Mouse (Mus musculus) neural tube, embryonic 11.5 days (tissue): ENCODE data around the gene Lrrfip1. TPM values are rescaled to one million over a fixed set of nuclear protein-coding genes. Genes with fewer than 3 reads are reported as not detected.
A peak's percentile ranks its signal among the peaks of the same experiment; 100 is the strongest.

ENCODE experiments used
- ATAC-seq: fragments of 200-750 bp; cut with Nextera tagmentation; 2 replicates; pipeline ENCODE4 v1.8.0; 2017; ENCODE audit warnings: moderate number of reproducible peaks, mild to moderate bottlenecking, moderate TSS enrichment, moderate library complexity; ENCODE audit not compliant: insufficient read depth, low FRiP score, low TSS enrichment
- DNase-seq: peaks from one replicate; pipeline ENCODE4 v3.0.0-alpha.2; 2015; ENCODE audit warnings: low spot score
- H3K27ac ChIP-seq: fragments of 300-500 bp; sonication (generic); 2 replicates; pipeline ENCODE4 v1.5.1; 2014; ENCODE audit warnings: low read depth, mild to moderate bottlenecking, low read length
- H3K27me3 ChIP-seq: fragments of 300-500 bp; sonication (generic); 2 replicates; pipeline ENCODE4 v1.6.1; 2014; ENCODE audit warnings: mild to moderate bottlenecking, low read length, mixed read lengths; ENCODE audit not compliant: control insufficient read depth, insufficient read depth
- H3K36me3 ChIP-seq: fragments of 300-500 bp; sonication (generic); 2 replicates; pipeline ENCODE4 v1.6.1; 2014; ENCODE audit warnings: mild to moderate bottlenecking, low read length, moderate library complexity, mixed read lengths; ENCODE audit not compliant: control insufficient read depth, insufficient read depth
- H3K4me1 ChIP-seq: fragments of 300-500 bp; sonication (generic); 2 replicates; pipeline ENCODE4 v1.6.1; 2014; ENCODE audit warnings: low read length, mixed read lengths; ENCODE audit not compliant: control insufficient read depth, insufficient read depth
- H3K4me2 ChIP-seq: fragments of 300-500 bp; sonication (generic); 2 replicates; pipeline ENCODE4 v1.6.1; 2014; ENCODE audit warnings: low read depth, mild to moderate bottlenecking, moderate library complexity
- H3K4me3 ChIP-seq: fragments of 300-500 bp; sonication (generic); 2 replicates; pipeline ENCODE4 v1.5.1; 2014; ENCODE audit warnings: low read depth, low read length
- H3K9ac ChIP-seq: fragments of 300-500 bp; sonication (generic); 2 replicates; pipeline ENCODE4 v1.6.1; 2014; ENCODE audit warnings: mild to moderate bottlenecking, low read length
- H3K9me3 ChIP-seq: fragments of 300-500 bp; sonication (generic); 2 replicates; pipeline ENCODE4 v1.6.1; 2016; ENCODE audit warnings: low read length; ENCODE audit not compliant: control insufficient read depth
- WGBS: fragments of 180-500 bp; shearing (Covaris S2); extraction: QIAGEN DNeasy Blood & Tissue Kit; methylation state at CpG from one replicate; pipeline ENCODE4 v1.1.7; 2014; 5-methylcytosine and 5-hydroxymethylcytosine counted together
- polyA plus RNA-seq: library from polyadenylated mRNA; unstranded; fragments of >200 nt; fragmentation: Nextera tagmentation; extraction: Ambion mirVana; gene quantifications from 2 replicates; pipeline ENCODE4 v1.2.1, GENCODE M21; 2014

The Lrrfip1 gene
- polyA plus RNA-seq, 1 experiment from 2014 or later = 26.9 TPM

DNA sequence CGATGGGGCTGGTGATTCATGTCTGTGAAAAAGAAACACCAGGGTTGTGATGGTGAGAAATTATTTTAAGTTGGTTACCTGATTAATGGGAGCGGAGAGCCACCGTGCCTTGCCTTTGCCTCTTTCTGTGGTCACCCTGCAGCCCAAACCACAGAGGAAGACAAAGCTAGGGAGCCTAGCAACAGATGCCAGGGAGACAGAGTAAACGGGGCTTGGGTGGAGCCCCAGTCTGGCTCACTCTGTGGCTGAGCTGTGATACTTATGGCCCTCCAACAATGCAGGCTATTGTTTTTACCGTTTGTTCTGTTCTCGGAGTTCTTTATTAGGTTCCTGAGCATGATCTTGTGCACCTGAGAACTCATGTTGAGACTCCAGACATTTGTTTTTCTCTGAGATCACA is 50.8 kb downstream of the Lrrfip1 start:
- H3K4me2 ChIP-seq = no peak overlapping the region
- peaks cover 4% of the 10 kb centered on the region; the same call in 1 of the 2 replicates for H3K27me3 ChIP-seq
- H3K36me3 ChIP-seq = no peaks in the 10 kb centered on the region
- no peak overlapping the region for H3K4me3 ChIP-seq
- ATAC-seq (no peak), DNase-seq (no peak)
- no peak overlapping the region for H3K9ac ChIP-seq
- H3K27ac ChIP-seq = no peak overlapping the region
- peaks cover 8% of the 10 kb centered on the region for H3K4me1 ChIP-seq
- 60% methylated on average over 6 of the region's 6 CpGs for WGBS
- H3K9me3 ChIP-seq = no peaks in the 10 kb centered on the region

DNA sequence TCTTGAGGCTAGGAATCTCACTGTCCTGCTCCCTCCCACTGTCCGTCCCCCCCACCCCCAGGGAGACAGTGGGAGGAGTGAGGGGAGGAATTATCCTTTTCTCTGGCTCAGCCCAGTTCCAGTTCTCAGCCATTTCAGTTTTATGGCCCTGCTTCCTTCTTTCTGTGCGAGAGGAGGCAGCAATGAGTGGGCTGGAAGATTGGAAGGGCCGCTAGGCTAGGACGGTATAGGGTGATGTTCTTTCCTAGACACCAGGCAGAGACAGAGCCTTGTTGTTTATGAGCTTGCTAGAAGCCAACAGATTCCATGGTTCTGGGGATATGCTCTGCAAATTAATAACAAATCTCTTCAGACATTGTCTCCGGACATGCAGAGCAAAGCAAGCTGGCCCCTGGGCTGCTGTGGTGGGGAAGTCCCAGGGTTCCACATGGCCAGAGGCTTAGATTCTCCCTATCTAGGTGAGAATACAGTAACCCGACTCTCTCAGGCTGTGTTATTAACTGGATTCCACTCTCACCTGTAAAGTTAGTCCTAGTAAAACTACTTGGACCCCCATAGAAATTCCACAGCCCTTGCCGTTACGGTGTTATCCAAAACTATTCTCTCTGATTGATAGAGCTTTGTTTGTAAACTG is 53.0 kb downstream of the Lrrfip1 start:
- peaks cover 8% of the 10 kb centered on the region for H3K4me1 ChIP-seq
- H3K4me3 ChIP-seq = no peak overlapping the region
- DNase-seq (no peak), ATAC-seq (no peak)
- no peak overlapping the region for H3K27ac ChIP-seq
- H3K9ac ChIP-seq = no peak overlapping the region
- H3K4me2 ChIP-seq = no peak overlapping the region
- H3K9me3 ChIP-seq = no peaks in the 10 kb centered on the region
- H3K36me3 ChIP-seq = no peaks in the 10 kb centered on the region
- peaks cover 4% of the 10 kb centered on the region; the same call in 1 of the 2 replicates for H3K27me3 ChIP-seq
- 62% methylated on average over 8 of the region's 8 CpGs for WGBS

DNA sequence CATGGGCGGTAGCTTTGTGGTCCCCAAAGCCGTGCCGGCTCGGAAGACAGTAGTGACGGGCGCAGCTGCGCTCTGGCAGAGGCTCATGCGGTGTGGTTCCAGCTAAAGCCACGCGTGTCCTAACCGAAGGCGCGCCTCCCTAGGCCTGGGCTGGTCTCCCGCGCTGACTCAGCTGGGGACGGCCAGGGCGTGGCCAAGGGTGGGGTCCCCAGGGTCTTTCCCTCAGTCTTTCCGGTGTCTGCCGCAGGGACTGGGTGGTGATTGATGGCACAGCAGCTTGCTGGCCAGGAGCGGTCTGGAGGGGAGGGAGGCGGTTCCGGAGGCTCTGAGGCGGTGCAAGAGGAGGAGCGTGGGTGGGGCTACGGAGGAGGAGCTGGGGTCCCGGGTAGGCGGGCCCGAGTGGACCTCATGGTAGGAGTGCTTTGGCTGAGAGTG is 54.2 kb downstream of the Lrrfip1 start:
- ATAC-seq (peak; percentile 94), DNase-seq (peak; percentile 89)
- Histone ChIP-seq H3K4me2 (peak overlapping the region; percentile 81), H3K9ac (peak overlapping the region; percentile 55), H3K27me3 (peaks cover 4% of the 10 kb centered on the region; the same call in 1 of the 2 replicates), H3K4me3 (peak overlapping the region; percentile 43), H3K4me1 (peaks cover 8% of the 10 kb centered on the region), H3K9me3 (no peaks in the 10 kb centered on the region), H3K27ac (no peak overlapping the region), H3K36me3 (no peaks in the 10 kb centered on the region)
- under 1% methylated on average over 28 of the region's 28 CpGs for WGBS

DNA sequence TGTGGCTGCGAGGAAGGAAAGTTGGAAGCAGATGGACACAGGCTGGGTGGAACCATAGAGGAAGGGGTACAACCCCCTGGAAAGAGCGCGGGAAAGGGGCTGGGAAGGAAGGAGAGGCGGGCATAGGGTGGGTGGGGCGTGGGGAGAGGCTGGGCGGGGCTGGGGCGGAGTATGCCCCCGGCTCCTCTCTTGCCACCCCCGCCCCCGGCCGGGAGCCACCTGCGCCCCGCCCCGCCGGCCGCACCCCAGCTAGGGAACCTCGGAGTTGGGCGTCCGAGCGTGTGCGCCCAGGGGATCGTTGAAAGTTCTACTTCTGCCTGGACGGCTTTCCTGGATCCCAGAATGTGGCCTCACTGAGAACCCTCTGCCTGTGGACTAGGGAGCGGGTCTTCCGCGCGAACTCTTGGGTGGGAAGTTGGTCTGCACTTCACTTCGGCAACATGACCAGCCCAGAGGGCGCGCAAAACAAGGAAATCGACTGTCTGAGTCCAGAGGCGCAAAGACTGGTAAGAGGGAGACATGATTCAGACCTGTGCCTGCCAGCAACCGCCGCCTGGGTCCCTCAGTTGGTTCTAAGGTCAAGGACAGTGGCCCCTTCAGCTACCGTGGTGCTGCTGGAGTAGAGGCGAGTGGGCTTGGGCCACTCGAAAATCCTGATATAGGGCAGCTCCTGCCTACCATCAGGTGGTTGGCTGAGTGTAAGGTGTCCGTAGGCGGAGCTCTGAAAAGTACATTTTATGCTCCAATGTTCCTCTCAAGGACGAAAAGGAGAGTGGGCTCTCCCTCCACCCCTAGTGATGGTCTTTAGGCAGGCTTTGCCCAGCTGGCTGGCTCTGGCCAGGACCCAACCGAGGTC is 54.9 kb downstream of the Lrrfip1 start:
- WGBS = 2% methylated on average over 33 of the region's 41 CpGs
- no peak for DNase-seq
- H3K36me3 ChIP-seq = no peaks in the 10 kb centered on the region
- ATAC-seq = peak; percentile 36
- H3K27me3 ChIP-seq = peaks cover 4% of the 10 kb centered on the region; the same call in 1 of the 2 replicates
- no peak overlapping the region for H3K27ac ChIP-seq
- H3K4me3 ChIP-seq = peak overlapping the region; percentile 43
- peak overlapping the region; percentile 55 for H3K9ac ChIP-seq
- H3K4me1 ChIP-seq = peaks cover 8% of the 10 kb centered on the region
- H3K9me3 ChIP-seq = no peaks in the 10 kb centered on the region
- H3K4me2 ChIP-seq = peak overlapping the region; percentile 81

DNA sequence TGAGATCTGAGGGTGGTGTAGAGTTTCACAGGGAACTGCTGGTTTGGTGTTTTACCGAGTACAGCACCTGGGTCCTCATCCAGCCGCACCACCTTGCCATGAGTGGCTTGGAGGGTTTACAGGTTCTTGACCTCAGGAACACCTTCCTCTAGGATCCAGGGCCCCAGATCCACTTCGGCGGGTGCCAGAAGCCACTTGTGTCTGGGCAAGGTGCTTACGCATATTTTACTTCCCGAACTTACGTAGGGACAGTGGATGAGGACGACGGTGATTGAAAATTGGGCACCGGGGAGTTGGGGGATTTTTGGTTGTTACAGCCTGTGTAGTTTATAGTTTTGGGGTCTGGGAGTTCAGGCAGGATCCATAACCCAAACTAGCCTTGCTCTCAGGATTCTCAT is 55.5 kb downstream of the Lrrfip1 start:
- Histone ChIP-seq H3K36me3 (no peaks in the 10 kb centered on the region), H3K9me3 (no peaks in the 10 kb centered on the region), H3K4me1 (peaks cover 8% of the 10 kb centered on the region), H3K27ac (no peak overlapping the region), H3K9ac (no peak overlapping the region), H3K27me3 (peaks cover 4% of the 10 kb centered on the region; the same call in 1 of the 2 replicates), H3K4me3 (peak overlapping the region; percentile 43; the same call in 1 of the 2 replicates), H3K4me2 (peak overlapping the region; percentile 81)
- ATAC-seq (no peak), DNase-seq (no peak)
- 43% methylated on average over 10 of the region's 10 CpGs for WGBS

DNA sequence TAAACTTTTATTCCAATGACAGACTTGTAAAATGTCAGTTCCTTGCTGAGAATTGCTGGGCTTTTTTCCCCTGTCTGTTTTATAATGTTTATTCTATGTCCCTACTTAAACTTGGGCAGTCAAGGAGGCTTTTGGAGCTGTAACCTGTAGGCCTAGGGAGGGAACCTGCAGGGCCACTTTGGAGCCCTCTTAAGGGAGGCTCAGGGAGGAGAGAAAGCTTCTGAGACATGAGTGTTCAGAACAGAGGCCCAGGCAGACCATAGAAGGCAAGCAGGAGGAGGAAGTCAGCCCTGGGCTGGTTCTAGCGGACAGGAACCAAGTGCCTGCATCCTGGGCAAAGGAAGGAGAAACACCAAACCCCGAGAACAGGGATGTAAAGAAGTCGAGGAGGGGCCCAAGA is 56.3 kb downstream of the Lrrfip1 start:
- Histone ChIP-seq H3K9me3 (no peaks in the 10 kb centered on the region), H3K27me3 (peaks cover 4% of the 10 kb centered on the region; the same call in 1 of the 2 replicates), H3K9ac (no peak overlapping the region), H3K36me3 (no peaks in the 10 kb centered on the region), H3K4me3 (no peak overlapping the region), H3K27ac (no peak overlapping the region), H3K4me1 (peaks cover 8% of the 10 kb centered on the region), H3K4me2 (no peak overlapping the region)
- WGBS = 83% methylated on average over 3 of the region's 3 CpGs
- DNase-seq (no peak), ATAC-seq (no peak)

DNA sequence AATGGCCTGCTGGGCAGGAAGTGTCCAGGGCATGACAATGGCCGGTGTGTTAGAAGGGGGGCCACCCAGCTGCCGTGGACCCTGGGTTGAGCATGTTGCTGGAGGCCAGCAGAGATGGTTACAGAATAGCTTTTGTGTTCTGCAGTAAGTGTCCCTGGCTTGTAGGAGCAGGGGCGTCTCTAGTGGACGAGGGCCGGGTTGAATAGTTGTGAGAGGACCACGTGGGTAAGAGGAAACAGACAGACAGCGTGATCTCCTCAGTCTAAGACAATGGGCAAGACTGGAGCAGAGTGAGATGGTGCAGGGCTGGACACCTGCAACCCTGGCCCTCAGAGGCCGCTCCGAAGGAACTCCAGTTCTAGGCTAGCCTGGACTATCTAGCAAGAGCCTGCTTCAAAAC is 57.2 kb downstream of the Lrrfip1 start:
- 45% methylated on average over 9 of the region's 9 CpGs for WGBS
- Histone ChIP-seq H3K36me3 (no peaks in the 10 kb centered on the region), H3K9ac (no peak overlapping the region), H3K27ac (no peak overlapping the region), H3K9me3 (no peaks in the 10 kb centered on the region), H3K27me3 (peaks cover 4% of the 10 kb centered on the region; the same call in 1 of the 2 replicates), H3K4me2 (no peak overlapping the region), H3K4me1 (peaks cover 8% of the 10 kb centered on the region), H3K4me3 (no peak overlapping the region)
- no peak for ATAC-seq
- no peak for DNase-seq

DNA sequence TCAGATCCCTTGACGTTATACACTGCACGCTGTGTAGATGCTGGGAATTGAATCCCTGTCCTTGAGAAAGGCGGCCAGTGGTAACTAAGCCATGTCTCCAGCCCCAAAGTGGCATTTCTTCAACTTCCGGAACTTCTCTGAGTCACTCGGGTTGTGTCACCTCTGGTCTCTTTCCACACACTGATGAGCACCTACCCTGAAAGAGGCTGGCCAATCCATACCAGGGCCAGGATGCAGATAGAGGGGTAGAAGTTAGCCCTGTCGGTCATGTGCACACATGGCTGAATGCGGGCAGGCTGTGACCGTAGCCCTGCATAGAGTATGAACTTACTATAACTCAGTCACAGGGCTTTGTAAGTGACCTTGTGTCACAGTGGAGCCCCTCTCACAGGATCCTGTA is 57.9 kb downstream of the Lrrfip1 start:
- Histone ChIP-seq H3K27me3 (peaks cover 4% of the 10 kb centered on the region; the same call in 1 of the 2 replicates), H3K36me3 (no peaks in the 10 kb centered on the region), H3K27ac (no peak overlapping the region), H3K4me3 (no peak overlapping the region), H3K4me1 (peaks cover 8% of the 10 kb centered on the region), H3K4me2 (no peak overlapping the region), H3K9ac (no peak overlapping the region), H3K9me3 (no peaks in the 10 kb centered on the region)
- no peak for DNase-seq
- WGBS = 89% methylated on average over 8 of the region's 8 CpGs
- no peak for ATAC-seq
